Mouse (Mus musculus) frontal cortex, adult 2 months (tissue): Measurements from ENCODE around the gene Olfr119. TPM values are rescaled to one million over a fixed set of nuclear protein-coding genes. Genes with fewer than 3 reads are reported as not detected.
"Not testable (repeated sequence)": the region's sequence is repeated elsewhere in the genome, so short reads cannot be mapped to it uniquely, and the experiment has no call there.

Experiments used
- DNase-seq, 2 experiments: peaks; one replicate each; pipeline ENCODE4 v3.0.0; 2022; ENCODE audit warnings: low spot score in 1 of 2; ENCODE audit errors: extremely low spot score in 1 of 2
- polyA plus RNA-seq: library from polyadenylated mRNA; depleted of rRNA; stranded (reverse); fragments of >200 nt; gene quantifications from 2 replicates; pipeline ENCODE4 v1.2.3, GENCODE M21; 2012; rRNA removed

Gene Olfr119
- polyA plus RNA-seq = 0.06 TPM in 1 of 2 replicates, not detected in the other

DNA sequence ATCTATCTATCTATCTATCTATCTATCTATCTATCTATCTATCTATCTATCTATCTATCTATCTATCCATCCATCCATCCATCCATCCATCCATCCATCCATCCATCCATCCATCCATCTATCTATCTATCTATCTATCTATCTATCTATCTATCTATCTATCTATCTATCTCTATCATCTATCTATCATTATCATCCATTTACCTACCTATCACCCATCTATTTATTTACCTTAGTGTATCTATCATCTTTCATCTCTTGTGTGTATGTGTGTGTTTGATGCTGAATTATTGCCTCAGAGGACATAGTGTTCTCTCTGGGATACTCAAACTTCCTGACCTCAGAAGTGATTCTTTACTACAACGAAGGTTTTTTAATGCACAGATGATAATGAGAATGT is at the start of gene Olfr119:
Gene Olfr119 (plus strand): TSS at position 301 of the 400 bp plus-strand sequence.
- not testable (repeated sequence) for DNase-seq

DNA sequence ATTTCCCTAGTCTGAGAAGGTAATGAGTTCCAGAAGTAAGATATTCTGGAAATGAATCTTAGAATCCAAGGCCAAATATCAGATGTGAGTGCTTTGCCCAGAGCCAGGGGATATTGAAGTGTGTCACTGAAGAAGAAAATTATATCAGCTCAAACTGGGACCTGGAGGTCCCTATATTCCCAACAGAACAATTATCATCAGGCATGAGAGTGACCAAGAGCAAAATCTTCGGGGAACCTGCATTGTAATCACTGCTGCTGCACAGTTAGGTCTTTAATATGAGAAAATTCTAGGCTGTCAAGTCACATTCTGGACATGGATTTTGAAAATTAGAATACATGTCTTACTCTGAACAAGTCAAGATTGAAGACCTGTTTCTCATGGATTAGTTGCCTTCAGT is 32.7 kb upstream of the Olfr119 start, which contains the start of gene Olfr117:
Gene Olfr117 (minus strand): TSS at position 101 of the 400 bp plus-strand sequence.
- DNase-seq = no peak

DNA sequence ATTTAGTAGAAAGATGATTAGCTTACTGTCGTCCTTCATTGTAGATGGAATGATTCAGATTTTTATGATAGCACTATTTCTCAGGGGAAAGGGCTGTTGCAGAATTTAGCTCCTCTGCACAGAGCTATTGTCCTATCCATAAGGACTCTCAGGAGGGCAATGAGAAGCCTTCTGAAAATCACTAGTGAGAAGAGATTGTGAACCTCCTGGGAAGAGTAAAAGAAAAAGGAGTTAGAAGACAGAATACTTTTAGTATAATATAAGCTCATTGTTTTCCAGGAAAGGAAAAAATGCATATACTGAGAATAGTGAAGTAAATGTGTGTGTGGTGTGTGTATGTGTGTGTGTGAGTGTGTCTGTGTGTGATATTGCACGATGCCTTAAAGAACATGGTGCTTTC is 29.7 kb upstream of the Olfr119 start, which contains the start of gene Olfr118:
Gene Olfr118 (plus strand): TSS at position 301 of the 400 bp plus-strand sequence.
- no peak for DNase-seq

DNA sequence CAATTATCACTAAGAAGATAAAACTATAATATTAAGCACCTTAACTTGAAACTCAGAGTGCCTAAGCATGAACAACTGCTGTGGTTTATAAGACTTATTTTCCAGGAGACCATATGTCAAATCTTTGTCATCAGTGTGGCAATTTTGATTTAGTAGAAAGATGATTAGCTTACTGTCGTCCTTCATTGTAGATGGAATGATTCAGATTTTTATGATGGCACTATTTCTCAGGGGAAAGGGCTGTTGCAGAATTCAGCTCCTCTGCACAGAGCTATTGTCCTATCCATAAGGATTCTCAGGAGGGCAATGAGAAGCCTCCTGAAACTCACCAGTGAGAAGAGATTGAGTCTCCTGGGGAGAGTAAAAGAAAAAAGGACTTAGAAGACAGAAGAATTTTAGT is 25.1 kb downstream of the Olfr119 start, which contains the start of gene Olfr120:
Gene Olfr120 (plus strand): TSS at position 301 of the 400 bp plus-strand sequence.
- DNase-seq = no peak

DNA sequence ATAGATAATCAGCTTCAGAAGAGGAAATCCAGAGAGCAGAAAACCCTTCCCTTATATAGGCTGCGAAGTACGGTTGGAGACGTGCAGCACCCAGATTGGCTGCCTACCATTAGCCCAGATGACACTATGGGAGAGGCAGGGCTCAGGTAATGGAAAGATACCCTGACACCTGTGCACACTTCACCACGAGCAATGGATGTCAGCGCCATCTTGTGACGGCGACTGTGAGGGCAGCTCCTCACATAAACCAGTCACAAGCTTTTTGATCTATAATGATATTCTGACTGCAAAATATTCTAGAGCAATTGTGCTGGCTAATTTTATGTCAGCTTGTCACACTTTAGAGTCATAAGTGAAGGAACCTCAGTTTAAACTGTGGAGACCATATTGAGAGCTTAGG is 41.7 kb downstream of the Olfr119 start:
- no peak for DNase-seq

Other genes with a start within 250 kb of the Olfr119 start
- gene Olfr109, start 237.6 kb upstream of the Olfr119 start, polyA plus RNA-seq = 0.02 TPM in 1 of 2 replicates, not detected in the other
- not detected in 2 replicates for gene H2-M2, start 213.0 kb upstream of the Olfr119 start, polyA plus RNA-seq
- gene Olfr110, start 204.1 kb upstream of the Olfr119 start, polyA plus RNA-seq = 0.82 and 0.96 TPM in 2 replicates
- gene Olfr111, start 188.5 kb upstream of the Olfr119 start, polyA plus RNA-seq = 1.3 and 1.6 TPM in 2 replicates
- gene Olfr112, start 127.1 kb upstream of the Olfr119 start, polyA plus RNA-seq = not detected in 2 replicates
- gene Olfr113, start 118.9 kb upstream of the Olfr119 start, polyA plus RNA-seq = not detected in 2 replicates
- not detected in 2 replicates for gene Olfr114, start 103.8 kb upstream of the Olfr119 start, polyA plus RNA-seq
- gene Olfr115, start 69.5 kb upstream of the Olfr119 start, polyA plus RNA-seq = 0.11 TPM in 1 of 2 replicates, not detected in the other
- not detected in 2 replicates for gene Olfr116, start 69.4 kb upstream of the Olfr119 start, polyA plus RNA-seq
- not detected in 2 replicates for gene Olfr117, start 32.8 kb upstream of the Olfr119 start, polyA plus RNA-seq
- 0.10 and 0.15 TPM in 2 replicates for gene Olfr118, start 29.6 kb upstream of the Olfr119 start, polyA plus RNA-seq
- not detected in 2 replicates for gene Olfr120, start 25.2 kb downstream of the Olfr119 start, polyA plus RNA-seq
- gene Olfr121, start 52.3 kb downstream of the Olfr119 start, polyA plus RNA-seq = 0.08 TPM in 1 of 2 replicates, not detected in the other
- 0.08 TPM in 1 of 2 replicates, not detected in the other for gene Olfr122, start 72.0 kb downstream of the Olfr119 start, polyA plus RNA-seq
- gene Olfr123, start 97.0 kb downstream of the Olfr119 start, polyA plus RNA-seq = not detected in 2 replicates
- 0.04 TPM in 1 of 2 replicates, not detected in the other for gene Olfr124, start 103.3 kb downstream of the Olfr119 start, polyA plus RNA-seq
- gene Olfr125, start 136.4 kb downstream of the Olfr119 start, polyA plus RNA-seq = not detected in 2 replicates
- gene Olfr126, start 150.9 kb downstream of the Olfr119 start, polyA plus RNA-seq = not detected in 2 replicates
- gene Olfr127, start 203.9 kb downstream of the Olfr119 start, polyA plus RNA-seq = not detected in 2 replicates
- not detected in 2 replicates for gene Olfr128, start 224.0 kb downstream of the Olfr119 start, polyA plus RNA-seq